Mouse (Mus musculus): ENCODE measurements at regions not wholly inside any gene's neighbourhood (a gene's known extent, or its start where the extent isn't known, plus 50 kb on each side); places are given as distances from the start of the nearest gene placed in this dataset.

DNA sequence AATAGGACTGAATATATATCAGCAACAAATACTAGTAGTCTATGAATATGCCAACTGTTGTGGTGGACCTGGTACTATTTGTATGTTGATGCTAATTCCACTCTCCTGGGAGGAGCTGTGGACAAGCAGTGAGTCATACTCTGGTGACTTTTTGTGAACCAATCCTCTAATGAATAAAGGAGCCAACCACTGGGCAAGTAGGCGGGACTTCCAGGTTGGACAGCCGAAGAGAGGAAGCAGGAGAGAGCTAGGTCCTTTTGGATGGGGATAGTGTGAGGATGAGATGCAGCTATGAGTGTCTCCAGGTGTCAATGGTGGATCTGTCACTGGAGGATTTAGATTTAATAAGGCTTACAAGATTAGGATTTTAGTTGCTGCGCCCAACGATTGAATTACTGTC, 64.8 kb upstream of the Med14 start:
- H3K36me3 ChIP-seq (ENCODE audit: control insufficient read depth) = no peaks in the 10 kb centered on the region
- TF ChIP-seq TAL1 (IDR thresholded peaks at IDR 0.05; ENCODE audit: low read length) (no peak), GATA1 (IDR thresholded peaks at IDR 0.05; ENCODE audit: low read length) (no peak)
- no peaks in the 10 kb centered on the region for H3K27me3 ChIP-seq (ENCODE audit: control insufficient read depth)
- peaks cover 33% of the 10 kb centered on the region for H3K4me1 ChIP-seq (ENCODE audit: control insufficient read depth)
- H3K9me3 ChIP-seq (ENCODE audit: control insufficient read depth, low read length) = no peaks in the 10 kb centered on the region
- H3K4me3 ChIP-seq (replicated peaks) = no peak overlapping the region

DNA sequence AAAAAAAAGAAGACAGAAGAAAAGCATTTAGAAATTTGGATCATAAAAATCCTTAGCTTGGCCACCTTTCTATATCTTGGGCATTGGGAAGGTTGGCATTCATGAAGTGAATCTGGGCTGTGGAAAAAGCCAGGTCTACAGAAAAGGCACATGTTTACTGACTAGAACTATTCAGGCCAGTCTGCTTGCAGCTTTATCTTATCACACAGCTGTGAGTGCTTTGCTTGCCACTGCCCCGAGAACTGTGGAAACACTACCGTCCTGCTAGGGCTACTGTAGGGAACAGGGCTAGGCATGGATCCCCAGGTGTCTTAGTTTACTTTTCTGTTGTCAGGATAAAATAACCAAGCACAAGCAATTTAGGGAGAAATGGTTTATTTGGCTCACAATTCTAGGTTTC, 63.4 kb upstream of the Med14 start:
- H3K4me3 ChIP-seq (replicated peaks) = no peak overlapping the region
- TF ChIP-seq GATA1 (IDR thresholded peaks at IDR 0.05; ENCODE audit: low read length) (no peak), TAL1 (IDR thresholded peaks at IDR 0.05; ENCODE audit: low read length) (no peak)
- no peaks in the 10 kb centered on the region for H3K36me3 ChIP-seq (ENCODE audit: control insufficient read depth)
- H3K9me3 ChIP-seq (ENCODE audit: control insufficient read depth, low read length) = no peaks in the 10 kb centered on the region
- peaks cover 33% of the 10 kb centered on the region for H3K4me1 ChIP-seq (ENCODE audit: control insufficient read depth)
- H3K27me3 ChIP-seq (ENCODE audit: control insufficient read depth) = no peaks in the 10 kb centered on the region

GRCm38 (mm10) chrX:12824497-12824896, 62.6 kb upstream of the Med14 start:
- Histone ChIP-seq H3K36me3 (ENCODE audit: control insufficient read depth) (no peaks in the 10 kb centered on the region), H3K4me3 (replicated peaks) (no peak overlapping the region), H3K27me3 (ENCODE audit: control insufficient read depth) (no peaks in the 10 kb centered on the region), H3K9me3 (ENCODE audit: control insufficient read depth, low read length) (no peaks in the 10 kb centered on the region), H3K4me1 (ENCODE audit: control insufficient read depth) (peaks cover 33% of the 10 kb centered on the region)
- TF ChIP-seq TAL1 (IDR thresholded peaks at IDR 0.05; ENCODE audit: low read length) (no peak), GATA1 (IDR thresholded peaks at IDR 0.05; ENCODE audit: low read length) (no peak)

DNA sequence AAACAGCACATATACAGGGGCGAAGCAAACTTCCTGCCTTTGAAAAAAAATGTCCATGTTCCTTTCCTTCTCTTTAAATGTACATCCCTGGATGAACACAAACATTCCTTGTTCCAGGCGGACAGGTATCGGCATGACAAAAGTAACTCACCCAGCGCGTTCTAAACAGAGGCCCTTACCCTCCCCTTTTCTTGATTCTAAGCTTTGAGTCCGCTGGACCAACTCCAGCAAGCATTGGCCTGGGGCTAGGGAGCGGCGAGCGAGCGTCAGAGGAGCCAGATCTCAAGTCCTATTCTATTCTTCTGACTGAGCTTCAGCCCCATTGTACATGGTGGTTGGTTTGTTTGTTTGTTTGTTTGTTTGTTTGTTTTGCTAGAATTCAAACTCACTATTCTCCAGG, 60.9 kb upstream of the Med14 start:
- TF ChIP-seq GATA1 (IDR thresholded peaks at IDR 0.05; ENCODE audit: low read length) (no peak), TAL1 (IDR thresholded peaks at IDR 0.05; ENCODE audit: low read length) (no peak)
- Histone ChIP-seq H3K4me1 (ENCODE audit: control insufficient read depth) (peaks cover 32% of the 10 kb centered on the region), H3K36me3 (ENCODE audit: control insufficient read depth) (no peaks in the 10 kb centered on the region)

DNA sequence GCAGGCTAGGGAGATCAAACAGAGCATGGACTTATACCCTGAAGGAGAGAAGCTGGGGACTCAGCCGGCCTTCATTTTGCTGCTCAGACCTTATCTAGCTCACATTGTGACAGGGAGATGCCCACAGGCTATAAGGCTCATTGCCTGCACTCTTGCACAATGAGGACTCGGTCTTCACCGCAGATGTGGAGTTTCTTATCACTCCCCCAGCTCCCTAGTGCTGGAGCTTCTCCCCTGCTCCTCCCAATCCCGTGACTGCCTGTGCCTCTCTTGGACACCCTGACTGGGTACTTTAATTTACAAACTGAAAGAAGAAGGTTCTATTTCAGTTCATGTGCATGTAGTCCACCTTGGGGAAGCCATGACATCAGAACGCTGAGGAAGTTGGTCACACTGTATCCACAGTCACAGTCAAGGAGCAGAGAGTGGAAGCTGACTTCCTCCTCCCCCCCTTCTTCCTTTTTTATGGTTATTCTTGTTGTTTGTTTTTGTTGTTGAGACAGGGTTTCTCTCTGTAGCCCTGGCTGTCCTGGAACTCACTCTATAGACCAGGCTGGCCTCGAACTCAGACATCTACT, 51.3 kb upstream of the Med14 start:
- Histone ChIP-seq H3K9me3 (ENCODE audit: control insufficient read depth, low read length) (no peaks in the 10 kb centered on the region), H3K36me3 (ENCODE audit: control insufficient read depth) (no peaks in the 10 kb centered on the region), H3K27me3 (ENCODE audit: control insufficient read depth) (no peaks in the 10 kb centered on the region), H3K4me1 (ENCODE audit: control insufficient read depth) (peaks cover 12% of the 10 kb centered on the region), H3K4me3 (replicated peaks) (no peak overlapping the region)
- TF ChIP-seq TAL1 (IDR thresholded peaks at IDR 0.05; ENCODE audit: low read length) = no peak
- TF ChIP-seq GATA1 (IDR thresholded peaks at IDR 0.05; ENCODE audit: low read length) = no peak

More for the DNA sequence above, 60.9 kb upstream of the Med14 start:
- Histone ChIP-seq H3K27me3 (ENCODE audit: control insufficient read depth) (no peaks in the 10 kb centered on the region), H3K9me3 (ENCODE audit: control insufficient read depth, low read length) (no peaks in the 10 kb centered on the region), H3K4me3 (replicated peaks) (no peak overlapping the region)

All from erythroblast, embryonic 14.5 days (primary cell).